Mouse (Mus musculus) forebrain, embryonic 11.5 days (tissue): ENCODE measurements around the gene Macf1. TPM values are rescaled to one million over a fixed set of nuclear protein-coding genes. Genes with fewer than 3 reads are reported as not detected.

Experiments
- ATAC-seq: fragments of 200-750 bp; cut with Nextera tagmentation; replicated peaks from 2 replicates; pipeline ENCODE4 v1.8.0; 2017; ENCODE audit warnings: moderate TSS enrichment; ENCODE audit not compliant: low FRiP score
- DNase-seq: peaks from one replicate; pipeline ENCODE4 v3.0.0-alpha.2; 2017; ENCODE audit warnings: low spot score
- H3K27ac ChIP-seq: fragments of 300-500 bp; sonication (generic); 2 replicates; pipeline ENCODE4 v1.5.1; 2014; ENCODE audit warnings: low read depth, low read length
- H3K27me3 ChIP-seq: fragments of 300-500 bp; sonication (generic); 2 replicates; pipeline ENCODE4 v1.6.1; 2014; ENCODE audit warnings: mild to moderate bottlenecking, low read length, mixed read lengths; ENCODE audit not compliant: control insufficient read depth, insufficient read depth
- H3K36me3 ChIP-seq: fragments of 300-500 bp; sonication (generic); 2 replicates; pipeline ENCODE4 v1.6.1; 2014; ENCODE audit warnings: mild to moderate bottlenecking, low read length, moderate library complexity, mixed read lengths; ENCODE audit not compliant: control insufficient read depth, insufficient read depth
- H3K4me1 ChIP-seq: fragments of 300-500 bp; sonication (generic); replicated peaks from 2 replicates; pipeline ENCODE4 v1.6.1; 2014; ENCODE audit warnings: low read length, mixed read lengths; ENCODE audit not compliant: control insufficient read depth, insufficient read depth
- H3K4me2 ChIP-seq: fragments of 300-500 bp; sonication (generic); 2 replicates; pipeline ENCODE4 v1.6.1; 2014; ENCODE audit warnings: low read depth, mild to moderate bottlenecking, low read length, moderate library complexity, mixed read lengths; ENCODE audit not compliant: severe bottlenecking
- H3K4me3 ChIP-seq: fragments of 300-500 bp; sonication (generic); 2 replicates; pipeline ENCODE4 v1.5.1; 2014; ENCODE audit warnings: low read depth, low read length
- H3K9ac ChIP-seq: fragments of 300-500 bp; sonication (generic); 2 replicates; pipeline ENCODE4 v1.6.1; 2014; ENCODE audit warnings: low read length
- H3K9me3 ChIP-seq: fragments of 300-500 bp; sonication (generic); 2 replicates; pipeline ENCODE4 v1.6.1; 2016; ENCODE audit warnings: low read length, mixed read lengths; ENCODE audit not compliant: control insufficient read depth
- WGBS: fragments of 180-500 bp; shearing (Covaris S2); extraction: QIAGEN DNeasy Blood & Tissue Kit; methylation state at CpG from one replicate; pipeline ENCODE4 v1.1.7; 2014; 5-methylcytosine and 5-hydroxymethylcytosine counted together
- polyA plus RNA-seq: library from polyadenylated mRNA; unstranded; fragments of >200 nt; fragmentation: Nextera tagmentation; extraction: Ambion mirVana; gene quantifications from 2 replicates; pipeline ENCODE4 v1.2.1, GENCODE M21; 2014

Gene Macf1
- polyA plus RNA-seq, 1 experiment from 2014 or later, result 88.8 TPM

DNA sequence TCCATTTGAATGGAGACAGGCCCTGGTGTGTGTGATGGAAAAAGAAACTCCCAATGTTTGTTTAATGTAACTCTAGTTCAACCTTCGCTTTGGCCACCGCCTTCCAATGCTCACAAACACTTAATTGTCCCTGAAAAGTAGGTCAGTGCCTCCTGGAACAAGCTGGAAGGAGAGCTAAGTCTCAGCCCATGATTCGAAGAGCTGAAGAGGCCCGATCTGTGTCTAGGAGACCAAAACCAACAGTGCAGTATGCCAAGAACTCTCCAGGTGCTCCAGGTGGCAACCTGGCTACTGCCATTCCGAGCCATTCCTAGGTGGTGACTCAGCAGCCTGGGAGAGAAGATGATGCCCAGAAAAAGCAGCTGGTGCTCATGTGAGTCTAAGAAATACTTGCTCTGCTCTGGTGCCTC lies 60.4 kb downstream of the Macf1 start:
- Histone ChIP-seq H3K4me1 (peaks cover 5% of the 10 kb centered on the region; the same call in 1 of the 2 replicates), H3K9me3 (no peaks in the 10 kb centered on the region), H3K27ac (no peak overlapping the region), H3K9ac (no peak overlapping the region), H3K36me3 (no peaks in the 10 kb centered on the region), H3K4me2 (no peak overlapping the region), H3K4me3 (no peak overlapping the region), H3K27me3 (no peaks in the 10 kb centered on the region)
- WGBS, result 89% methylated on average over 5 of the region's 5 CpGs
- no peak for ATAC-seq
- DNase-seq, result no peak

DNA sequence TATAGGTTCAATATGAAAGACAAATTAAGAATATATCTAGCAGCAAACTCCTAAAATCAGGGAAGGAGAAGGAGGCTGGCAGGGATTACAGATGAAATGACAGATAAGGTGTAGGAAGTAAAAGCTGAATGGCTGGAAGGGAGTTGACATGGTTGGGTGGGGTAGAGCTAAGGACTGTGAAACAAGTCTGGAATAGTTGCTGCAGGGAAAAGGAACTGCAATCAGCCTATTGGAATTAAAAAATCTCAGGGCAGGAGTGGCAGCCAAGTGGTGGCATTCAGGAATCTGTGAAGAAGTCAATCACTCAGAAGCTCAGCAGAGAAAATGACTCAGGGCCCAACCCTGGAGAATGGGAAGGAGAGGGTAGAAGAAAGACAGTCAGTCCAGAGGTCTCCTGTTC lies 62.4 kb downstream of the Macf1 start:
- Histone ChIP-seq H3K9ac (no peak overlapping the region), H3K4me1 (peaks cover 5% of the 10 kb centered on the region; the same call in 1 of the 2 replicates), H3K27me3 (no peaks in the 10 kb centered on the region), H3K36me3 (no peaks in the 10 kb centered on the region), H3K4me3 (no peak overlapping the region), H3K4me2 (no peak overlapping the region), H3K27ac (no peak overlapping the region), H3K9me3 (no peaks in the 10 kb centered on the region)
- DNase-seq (no peak), ATAC-seq (no peak)

DNA sequence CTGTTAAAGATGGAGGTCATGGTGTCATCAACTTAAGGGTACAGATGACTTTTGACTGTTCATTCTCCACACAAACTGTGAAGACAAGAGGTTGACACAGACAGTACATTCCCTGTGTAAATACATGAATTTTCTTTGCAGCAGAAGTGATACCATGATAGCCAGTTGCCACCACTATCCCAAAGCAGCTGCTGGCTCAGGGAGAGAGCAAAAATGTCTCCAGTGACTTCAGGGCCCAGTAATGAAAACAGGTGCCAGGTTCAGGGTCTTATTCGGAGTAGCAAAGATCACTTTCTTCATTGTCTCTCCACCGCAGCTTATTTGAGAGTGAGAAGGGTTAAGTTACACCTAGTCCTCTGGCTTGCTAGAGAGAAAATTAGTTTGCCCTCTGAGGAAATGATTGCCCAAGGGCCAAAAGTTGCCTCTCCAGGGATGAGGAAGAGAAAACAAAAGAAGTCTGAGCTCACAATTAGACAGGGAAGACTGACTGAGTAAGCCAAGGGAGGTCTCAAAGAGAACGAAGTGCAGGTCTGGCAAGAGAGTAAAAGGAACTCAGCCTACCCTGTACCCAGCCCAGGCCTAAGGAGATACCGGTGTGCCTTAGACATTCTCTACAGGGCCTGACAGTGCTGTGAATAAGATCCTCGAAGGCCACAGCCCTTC lies 66.3 kb downstream of the Macf1 start:
- Histone ChIP-seq H3K9me3 (no peaks in the 10 kb centered on the region), H3K36me3 (no peaks in the 10 kb centered on the region), H3K4me1 (peaks cover 3% of the 10 kb centered on the region; the same call in 1 of the 2 replicates), H3K4me2 (no peak overlapping the region), H3K4me3 (no peak overlapping the region), H3K9ac (no peak overlapping the region), H3K27me3 (no peaks in the 10 kb centered on the region), H3K27ac (no peak overlapping the region)
- ATAC-seq, result no peak
- DNase-seq, result no peak
- WGBS, result 48% methylated on average over 5 of the region's 5 CpGs

DNA sequence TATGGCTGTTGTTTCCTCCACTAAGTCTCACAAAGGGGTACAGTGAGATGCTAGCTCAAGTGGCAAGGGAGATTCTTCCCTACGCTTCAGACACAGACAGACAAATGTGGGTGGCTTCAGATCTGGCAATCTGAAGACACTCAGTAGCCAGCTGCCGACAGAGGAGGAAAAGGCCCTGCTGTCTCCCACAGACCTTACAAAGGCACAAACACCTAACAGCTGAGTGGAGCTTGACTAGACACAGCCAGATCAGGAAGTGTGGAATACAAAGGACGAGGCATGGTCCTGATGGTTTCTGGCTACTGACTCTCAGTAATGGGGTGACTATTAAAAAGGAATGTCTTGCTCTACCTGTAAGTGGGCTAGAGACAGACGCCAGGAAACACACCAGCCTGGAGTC lies 67.2 kb downstream of the Macf1 start:
- no peak overlapping the region for H3K9ac ChIP-seq
- 66% methylated on average over 4 of the region's 4 CpGs for WGBS
- no peaks in the 10 kb centered on the region for H3K9me3 ChIP-seq
- DNase-seq (no peak), ATAC-seq (no peak)
- H3K4me1 ChIP-seq, result peaks cover 3% of the 10 kb centered on the region; the same call in 1 of the 2 replicates
- no peak overlapping the region for H3K27ac ChIP-seq
- no peak overlapping the region for H3K4me3 ChIP-seq
- H3K27me3 ChIP-seq, result no peaks in the 10 kb centered on the region
- H3K36me3 ChIP-seq, result no peaks in the 10 kb centered on the region
- H3K4me2 ChIP-seq, result no peak overlapping the region

DNA sequence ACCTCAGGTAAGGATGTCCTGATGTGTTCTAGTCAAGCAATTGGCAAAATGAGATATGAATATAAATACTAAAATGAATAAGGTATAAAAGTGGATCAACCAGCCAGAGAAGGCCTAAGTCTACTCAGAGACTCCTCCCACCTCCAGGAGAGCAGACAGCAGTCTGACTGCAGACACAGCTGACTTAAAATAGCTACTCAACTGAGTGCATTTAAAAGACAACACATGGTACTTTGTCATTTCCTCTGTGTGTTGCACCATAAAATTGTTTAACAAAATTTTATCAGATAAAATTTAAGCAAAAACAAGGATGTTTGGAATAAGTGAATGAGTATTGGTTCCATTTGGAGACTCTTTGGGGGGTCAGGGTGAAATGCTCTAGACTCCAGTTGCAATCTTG lies 67.7 kb downstream of the Macf1 start:
- no peak overlapping the region for H3K4me2 ChIP-seq
- DNase-seq, result no peak
- no peak overlapping the region for H3K9ac ChIP-seq
- H3K4me3 ChIP-seq, result no peak overlapping the region
- peaks cover 3% of the 10 kb centered on the region; the same call in 1 of the 2 replicates for H3K4me1 ChIP-seq
- ATAC-seq, result no peak
- H3K9me3 ChIP-seq, result no peaks in the 10 kb centered on the region
- no peaks in the 10 kb centered on the region for H3K36me3 ChIP-seq
- H3K27me3 ChIP-seq, result no peaks in the 10 kb centered on the region
- no peak overlapping the region for H3K27ac ChIP-seq

DNA sequence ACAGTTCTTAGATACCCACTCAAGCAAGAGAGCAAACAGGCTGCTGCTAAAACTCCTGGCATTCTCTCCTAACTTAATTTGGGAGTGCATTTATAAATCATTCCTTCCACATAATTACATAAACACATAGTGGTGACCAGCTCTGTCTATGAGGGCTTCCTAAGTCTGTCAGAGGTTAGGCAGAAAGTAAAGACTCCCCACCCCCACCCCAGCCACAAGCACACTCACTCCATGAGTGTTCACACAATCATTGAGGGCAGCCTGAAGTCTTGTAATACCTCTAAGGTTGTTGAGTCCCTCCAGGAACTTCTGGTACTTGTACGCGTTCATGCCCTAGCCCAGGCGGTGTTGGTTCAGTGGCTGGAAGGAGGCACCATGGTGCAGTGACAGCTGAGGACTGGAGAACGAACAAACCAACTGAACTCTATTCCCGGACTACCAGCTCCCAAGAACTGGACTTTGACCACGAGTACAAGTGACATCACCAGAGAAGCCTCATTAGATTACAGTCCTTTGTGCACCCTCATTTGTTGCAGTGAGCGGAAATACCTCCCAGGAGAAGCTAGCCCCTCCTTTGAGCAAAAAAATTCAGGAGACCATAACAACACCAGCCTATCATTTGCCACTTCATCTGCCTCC lies 70.7 kb downstream of the Macf1 start:
- DNase-seq, result no peak
- H3K27me3 ChIP-seq, result no peaks in the 10 kb centered on the region
- no peak overlapping the region for H3K4me2 ChIP-seq
- H3K9me3 ChIP-seq, result no peaks in the 10 kb centered on the region
- peaks cover 3% of the 10 kb centered on the region; the same call in 1 of the 2 replicates for H3K4me1 ChIP-seq
- no peak overlapping the region for H3K27ac ChIP-seq
- no peaks in the 10 kb centered on the region for H3K36me3 ChIP-seq
- H3K9ac ChIP-seq, result no peak overlapping the region
- no peak overlapping the region for H3K4me3 ChIP-seq
- 67% methylated on average over 7 of the region's 7 CpGs for WGBS
- ATAC-seq, result no peak

DNA sequence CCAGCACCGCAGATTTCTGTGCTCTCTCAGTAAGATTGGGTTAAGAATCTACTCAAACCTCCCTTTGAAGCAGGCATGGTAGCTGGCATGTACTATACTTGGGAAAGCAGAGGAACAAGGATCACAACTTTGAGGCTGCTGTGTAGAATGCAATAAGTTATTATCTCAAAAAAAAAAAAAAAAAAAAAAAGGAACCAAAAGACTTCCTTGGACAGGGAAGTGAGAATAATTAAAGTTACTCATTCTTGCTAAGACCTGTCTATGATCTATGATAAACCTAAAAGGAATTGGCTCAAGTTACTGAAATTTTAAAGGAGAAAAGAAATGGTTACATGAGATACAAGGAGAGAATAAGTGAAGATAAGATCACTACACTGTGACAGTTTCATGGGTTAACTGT lies 72.2 kb downstream of the Macf1 start:
- no peak overlapping the region for H3K4me3 ChIP-seq
- H3K27me3 ChIP-seq, result no peaks in the 10 kb centered on the region
- no peaks in the 10 kb centered on the region for H3K36me3 ChIP-seq
- H3K9me3 ChIP-seq, result no peaks in the 10 kb centered on the region; the same call in 1 of the 2 replicates
- ATAC-seq (no peak), DNase-seq (no peak)
- 94% methylated on average over 1 of the region's 1 CpGs for WGBS
- no peak overlapping the region for H3K9ac ChIP-seq
- peaks cover 3% of the 10 kb centered on the region; the same call in 1 of the 2 replicates for H3K4me1 ChIP-seq
- H3K4me2 ChIP-seq, result no peak overlapping the region
- no peak overlapping the region for H3K27ac ChIP-seq

DNA sequence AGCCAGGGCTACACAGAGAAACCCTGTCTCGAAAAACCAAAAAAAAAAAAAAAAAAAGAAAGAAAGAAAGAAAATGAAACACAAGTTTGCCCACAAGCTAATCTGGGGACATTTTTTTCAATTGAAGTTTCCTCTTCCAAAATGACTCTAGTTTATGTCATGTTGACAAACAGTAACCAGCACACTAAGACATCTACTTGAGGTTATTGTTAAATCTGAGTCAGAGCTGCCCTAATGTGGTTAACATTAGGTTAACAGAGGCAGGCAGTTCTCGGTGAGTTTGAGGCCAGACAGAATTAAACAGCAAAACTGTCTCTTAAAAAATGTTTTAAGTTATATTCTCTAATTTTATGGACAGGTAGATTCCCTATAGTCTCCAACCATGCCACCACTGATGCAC lies 72.9 kb downstream of the Macf1 start:
- Histone ChIP-seq H3K9ac (no peak overlapping the region), H3K27me3 (no peaks in the 10 kb centered on the region), H3K4me3 (no peak overlapping the region), H3K27ac (no peak overlapping the region), H3K4me2 (no peak overlapping the region), H3K9me3 (no peaks in the 10 kb centered on the region; the same call in 1 of the 2 replicates), H3K36me3 (no peaks in the 10 kb centered on the region), H3K4me1 (peaks cover 3% of the 10 kb centered on the region; the same call in 1 of the 2 replicates)
- 98% methylated on average over 1 of the region's 2 CpGs for WGBS
- no peak for DNase-seq
- no peak for ATAC-seq

DNA sequence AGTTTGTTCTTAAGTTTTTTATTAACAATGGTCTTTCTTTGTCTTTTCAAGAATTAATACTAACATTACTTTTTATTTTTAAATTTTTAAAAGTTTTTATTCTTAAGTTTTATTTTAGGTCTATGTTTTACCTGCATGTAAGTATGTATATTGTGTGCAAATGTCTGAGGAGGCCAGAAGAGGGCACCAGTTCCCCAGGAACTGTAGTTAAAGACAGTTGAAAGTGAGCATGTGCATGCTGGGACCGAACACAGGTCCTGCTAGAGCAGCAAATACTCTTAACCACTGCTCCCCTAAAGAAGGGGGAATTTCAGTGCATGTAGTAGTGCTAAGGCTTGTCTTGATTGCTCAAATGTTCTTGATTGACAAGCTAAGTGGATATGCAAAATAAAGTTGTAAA lies 77.0 kb downstream of the Macf1 start:
- ATAC-seq, result no peak
- WGBS, result 100% methylated on average over 1 of the region's 1 CpGs

More for the DNA sequence above, 77.0 kb downstream of the Macf1 start:
- H3K36me3 ChIP-seq, result no peaks in the 10 kb centered on the region
- no peaks in the 10 kb centered on the region; the same call in 1 of the 2 replicates for H3K9me3 ChIP-seq
- H3K27me3 ChIP-seq, result no peaks in the 10 kb centered on the region
- no peak overlapping the region for H3K27ac ChIP-seq
- DNase-seq, result no peak
- no peaks in the 10 kb centered on the region; the same call in 1 of the 2 replicates for H3K4me1 ChIP-seq
- no peak overlapping the region for H3K9ac ChIP-seq
- H3K4me3 ChIP-seq, result no peak overlapping the region
- no peak overlapping the region for H3K4me2 ChIP-seq
